In the genomic region with DNA sequence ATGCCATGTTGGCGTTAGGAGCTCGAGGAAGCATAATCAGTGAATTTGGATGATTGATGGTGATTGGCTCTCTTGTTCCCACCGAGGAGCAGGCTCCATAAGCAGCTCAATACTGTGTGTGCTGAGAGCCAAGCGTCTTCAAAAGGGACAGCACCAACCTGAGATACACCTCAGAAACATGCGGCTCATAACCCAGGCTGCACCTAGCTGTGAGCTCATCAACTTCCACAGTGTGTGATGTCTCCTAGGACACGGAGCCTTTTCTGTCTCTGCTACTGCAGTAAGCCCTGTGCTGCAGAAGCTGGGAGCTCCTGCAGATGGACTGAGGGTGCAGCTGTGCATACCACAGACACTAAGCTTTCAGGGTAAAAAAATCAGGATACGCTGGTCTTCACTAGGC, we compare ENCODE assay signal across 14 mouse cellular contexts. TPM values are rescaled to one million over a fixed set of nuclear protein-coding genes. Genes with fewer than 3 reads are reported as not detected.
DNase-seq lines count a peak whose midpoint lies in the region; ATAC-seq and TF ChIP-seq lines count a peak whose summit lies in the region.
"Had no signal": no experiment of that assay in that cellular context is flagged by ENCODE, and none has a peak within 500 bp of the region (broad histone marks: within the 10 kb centered on the region; RNA-seq: fewer than 3 reads in every experiment).

No protein-coding gene starts in this region.

- DNase-seq in right cerebral cortex, adult 18-20 months = peak; percentile 56
- DNase-seq in right cerebral cortex, postnatal 4 days = no peak
- peak; percentile 33 for DNase-seq in hindbrain, postnatal 0 days (ENCODE audit: low spot score)
- peak; percentile 19 to 34 for DNase-seq in left cerebral cortex, postnatal 36 days (ENCODE audit: low spot score in 2 of 2)
- no peak for DNase-seq in urinary bladder, postnatal 25 days (ENCODE audit: low spot score)
- DNase-seq in lung, postnatal 10 days = no peak
- DNase-seq in cerebellum, postnatal 14 days = no peak
- DNase-seq: adrenal gland, adult 2 months; gastrocnemius, adult 2 months; lung, postnatal 36 days had no signal

- no peaks in the 10 kb centered on the region for H3K27me3 ChIP-seq in hindbrain, postnatal 0 days (ENCODE audit: insufficient read depth, low read length)
- H3K27me3 ChIP-seq: CH12.LX had no signal

- no peaks in the 10 kb centered on the region for H3K9me3 ChIP-seq in hindbrain, postnatal 0 days (ENCODE audit: low read length)
- H3K9me3 ChIP-seq: heart, embryonic 13.5 days had no signal

- TF ChIP-seq CTCF in hindbrain, postnatal 0 days (IDR thresholded peaks at IDR 0.05; ENCODE audit: low read depth) = no peak

- peaks cover 9% of the 10 kb centered on the region; the same call in 1 of the 2 replicates for H3K4me1 ChIP-seq in hindbrain, postnatal 0 days (ENCODE audit: insufficient read depth, low read length)

- H3K4me3 ChIP-seq in hindbrain, postnatal 0 days (ENCODE audit: low read length) = no peak overlapping the region
- H3K4me3 ChIP-seq: gastrocnemius, adult 2 months; heart, embryonic 13.5 days had no signal

- peak; percentile 75; the same call in 1 of the 2 replicates for ATAC-seq in hindbrain, postnatal 0 days
- ATAC-seq: Patski had no signal

- WGBS in hindbrain, postnatal 0 days = 49% methylated on average over 7 of the region's 7 CpGs

- H3K9ac ChIP-seq in hindbrain, postnatal 0 days (replicated peaks; ENCODE audit: low read length) = no peak overlapping the region
- H3K9ac ChIP-seq: heart, embryonic 13.5 days; liver, embryonic 14.5 days had no signal

- intact Hi-C loops in left cerebral cortex, postnatal 36 days (cut with DNase I) = no loop called here

- no peak overlapping the region for H3K4me2 ChIP-seq in hindbrain, postnatal 0 days (ENCODE audit: low read depth, low read length)
- H3K4me2 ChIP-seq: heart, embryonic 13.5 days had no signal

- peak overlapping the region; percentile 38; the same call in 1 of the 2 replicates for H3K27ac ChIP-seq in hindbrain, postnatal 0 days
- H3K27ac ChIP-seq: gastrocnemius, adult 2 months; heart, embryonic 13.5 days; liver, embryonic 14.5 days had no signal

- H3K36me3 ChIP-seq in hindbrain, postnatal 0 days (ENCODE audit: insufficient read depth, low read length) = no peaks in the 10 kb centered on the region
- H3K36me3 ChIP-seq: heart, embryonic 13.5 days had no signal

RNA-seq across cellular contexts. Expression of a gene that starts 31.5 kb away (rescaled TPM):
- 213 and 218 TPM in 2 replicates for total RNA-seq in hindbrain, postnatal 0 days (2014; rRNA removed)
- 753 and 804 TPM in 2 replicates for polyA plus RNA-seq in hindbrain, postnatal 0 days (2015; fragmentation: Nextera tagmentation; extraction: Ambion mirVana)
- total RNA-seq in left cerebral cortex, postnatal 36 days (2021) = 100 to 1,000 TPM; 566 to 603 TPM
- total RNA-seq: gastrocnemius, adult 2 months had no signal
- polyA plus RNA-seq: adrenal gland, adult 2 months had no signal

RNA-seq across cellular contexts. Expression of a gene that starts 55.5 kb away (rescaled TPM):
- 1.3 TPM in 1 of 2 replicates, not detected in the other for total RNA-seq in hindbrain, postnatal 0 days (2014; rRNA removed)
- not detected in 2 replicates for polyA plus RNA-seq in hindbrain, postnatal 0 days (2015; fragmentation: Nextera tagmentation; extraction: Ambion mirVana)
- not detected for total RNA-seq in left cerebral cortex, postnatal 36 days (2021)
- total RNA-seq: adrenal gland, adult 2 months; gastrocnemius, adult 2 months had no signal
- polyA plus RNA-seq: adrenal gland, adult 2 months; heart, embryonic 13.5 days had no signal

Comparison
In these comparisons a context has a peak if more than half of its experiments do, and no peak if none do; other contexts are left out.
1. DNase-seq: peak in right cerebral cortex, adult 18-20 months (single experiment), hindbrain, postnatal 0 days (single experiment) and left cerebral cortex, postnatal 36 days (2 of 2); none in right cerebral cortex, postnatal 4 days (single experiment), urinary bladder, postnatal 25 days (single experiment), lung, postnatal 10 days (single experiment) and cerebellum, postnatal 14 days (0 of 2).